Mouse (Mus musculus): Measurements from ENCODE around the gene Tgm2. TPM values are rescaled to one million over a fixed set of nuclear protein-coding genes. Genes with fewer than 3 reads are reported as not detected.

The Tgm2 gene
- polyA plus RNA-seq, 1 experiment from 2014 or later = 226 TPM

- Histone ChIP-seq H3K9ac (ENCODE audit: low read length) (no peak overlapping the region), H3K36me3 (ENCODE audit: control insufficient read depth, insufficient read depth) (no peaks in the 10 kb centered on the region), H3K27me3 (ENCODE audit: control insufficient read depth, insufficient read depth, low read length) (no peaks in the 10 kb centered on the region), H3K4me2 (ENCODE audit: low read depth, low read length) (no peak overlapping the region), H3K27ac (ENCODE audit: low read length) (no peak overlapping the region), H3K4me3 (ENCODE audit: low read length) (no peak overlapping the region), H3K4me1 (ENCODE audit: control insufficient read depth, insufficient read depth, low read length) (peaks cover 34% of the 10 kb centered on the region), H3K9me3 (replicated peaks; ENCODE audit: control insufficient read depth, low read length) (no peaks in the 10 kb centered on the region)
- WGBS = 88% methylated on average over 2 of the region's 2 CpGs
- no peak for ATAC-seq (replicated peaks; ENCODE audit: extremely low read depth, insufficient read depth, low FRiP score)
Observed at GRCm38 (mm10) chr2:158170394-158170793, 24.2 kb upstream of the Tgm2 start.

GRCm38 (mm10) chr2:158169771-158170170, 23.5 kb upstream of the Tgm2 start:
- Histone ChIP-seq H3K4me1 (ENCODE audit: control insufficient read depth, insufficient read depth, low read length) (peaks cover 29% of the 10 kb centered on the region), H3K27ac (ENCODE audit: low read length) (no peak overlapping the region), H3K9ac (ENCODE audit: low read length) (no peak overlapping the region), H3K4me3 (ENCODE audit: low read length) (no peak overlapping the region), H3K36me3 (ENCODE audit: control insufficient read depth, insufficient read depth) (no peaks in the 10 kb centered on the region), H3K27me3 (ENCODE audit: control insufficient read depth, insufficient read depth, low read length) (no peaks in the 10 kb centered on the region), H3K4me2 (ENCODE audit: low read depth, low read length) (no peak overlapping the region), H3K9me3 (replicated peaks; ENCODE audit: control insufficient read depth, low read length) (no peaks in the 10 kb centered on the region)
- no peak for ATAC-seq (replicated peaks; ENCODE audit: extremely low read depth, insufficient read depth, low FRiP score)
- WGBS = 70% methylated on average over 7 of the region's 7 CpGs

DNA sequence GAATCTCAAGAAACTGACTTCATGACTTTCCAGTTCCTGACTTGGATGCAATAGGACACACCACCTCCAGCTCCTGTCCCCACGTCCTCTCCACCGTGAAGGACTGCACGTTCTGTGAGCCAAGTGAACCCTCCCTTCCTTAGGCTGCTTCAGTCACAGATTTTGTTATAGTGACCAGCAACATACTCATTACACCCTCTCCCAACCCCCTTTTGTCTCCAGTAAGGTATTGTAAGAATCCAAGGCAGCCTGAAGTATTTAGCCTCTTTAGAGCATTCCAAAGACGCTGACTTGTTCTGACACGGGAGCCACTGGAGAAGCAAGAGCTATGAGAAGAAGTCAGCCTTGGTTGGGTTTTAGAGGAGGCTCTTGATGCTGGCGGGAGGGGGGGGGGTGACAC, 23.1 kb upstream of the Tgm2 start:
- 59% methylated on average over 6 of the region's 6 CpGs for WGBS
- Histone ChIP-seq H3K4me2 (ENCODE audit: low read depth, low read length) (no peak overlapping the region), H3K4me1 (ENCODE audit: control insufficient read depth, insufficient read depth, low read length) (peaks cover 29% of the 10 kb centered on the region), H3K36me3 (ENCODE audit: control insufficient read depth, insufficient read depth) (no peaks in the 10 kb centered on the region), H3K9ac (ENCODE audit: low read length) (no peak overlapping the region), H3K27me3 (ENCODE audit: control insufficient read depth, insufficient read depth, low read length) (no peaks in the 10 kb centered on the region), H3K9me3 (replicated peaks; ENCODE audit: control insufficient read depth, low read length) (no peaks in the 10 kb centered on the region), H3K27ac (ENCODE audit: low read length) (peak overlapping the region; percentile 54), H3K4me3 (ENCODE audit: low read length) (no peak overlapping the region)
- ATAC-seq (replicated peaks; ENCODE audit: extremely low read depth, insufficient read depth, low FRiP score) = no peak

GRCm38 (mm10) chr2:158168741-158169211, 22.5 kb upstream of the Tgm2 start:
- WGBS = 21% methylated on average over 8 of the region's 8 CpGs
- peaks cover 29% of the 10 kb centered on the region for H3K4me1 ChIP-seq (ENCODE audit: control insufficient read depth, insufficient read depth, low read length)
- no peaks in the 10 kb centered on the region for H3K27me3 ChIP-seq (ENCODE audit: control insufficient read depth, insufficient read depth, low read length)
- no peak overlapping the region for H3K9ac ChIP-seq (ENCODE audit: low read length)
- peak; percentile 89 for ATAC-seq (replicated peaks; ENCODE audit: extremely low read depth, insufficient read depth, low FRiP score)
- no peak overlapping the region for H3K4me3 ChIP-seq (ENCODE audit: low read length)
- H3K27ac ChIP-seq (ENCODE audit: low read length) = peak overlapping the region; percentile 80
- H3K4me2 ChIP-seq (ENCODE audit: low read depth, low read length) = no peak overlapping the region
- H3K36me3 ChIP-seq (ENCODE audit: control insufficient read depth, insufficient read depth) = no peaks in the 10 kb centered on the region
- no peaks in the 10 kb centered on the region for H3K9me3 ChIP-seq (replicated peaks; ENCODE audit: control insufficient read depth, low read length)

DNA sequence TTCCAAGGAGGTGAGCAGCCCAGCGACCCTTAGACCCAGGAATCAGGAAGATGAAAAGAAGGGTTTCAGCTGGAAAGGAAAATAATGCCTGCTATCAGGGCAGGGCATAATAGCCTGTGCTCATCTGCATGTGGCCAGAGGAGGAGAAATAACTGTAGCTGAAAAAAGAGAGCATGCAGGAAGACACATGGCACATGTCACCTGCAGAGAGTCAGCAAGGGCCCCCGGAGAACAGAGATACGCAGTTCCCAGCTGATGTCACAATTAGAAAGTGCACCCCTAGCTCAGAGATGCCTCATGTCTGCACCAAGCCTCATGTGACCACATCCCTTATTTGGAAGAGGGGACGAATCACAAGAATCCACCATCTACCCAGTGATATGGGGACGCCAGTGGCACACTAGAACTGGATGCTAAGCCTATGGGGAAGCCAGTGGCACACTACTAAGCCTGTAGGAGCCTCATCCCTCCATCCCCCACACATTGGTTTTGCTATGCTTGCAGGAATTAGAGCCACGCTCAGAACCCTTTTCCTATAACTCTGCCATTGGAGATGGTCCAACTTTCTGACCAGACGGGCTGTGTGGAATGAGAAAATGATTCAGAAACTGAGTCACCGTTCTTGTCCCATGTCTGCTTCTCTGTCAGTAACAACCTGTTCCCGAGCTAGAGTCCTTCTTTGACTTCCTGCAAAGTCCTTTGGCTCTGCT, 21.4 kb upstream of the Tgm2 start:
- 0 out of 2 replicates have a peak, but pooled peaks have one; percentile 34 for ATAC-seq (replicated peaks; ENCODE audit: extremely low read depth, insufficient read depth, low FRiP score)
- Histone ChIP-seq H3K4me3 (ENCODE audit: low read length) (no peak overlapping the region), H3K36me3 (ENCODE audit: control insufficient read depth, insufficient read depth) (no peaks in the 10 kb centered on the region), H3K9ac (ENCODE audit: low read length) (peak overlapping the region; percentile 9; the same call in 1 of the 2 replicates), H3K27me3 (ENCODE audit: control insufficient read depth, insufficient read depth, low read length) (no peaks in the 10 kb centered on the region), H3K4me2 (ENCODE audit: low read depth, low read length) (peak overlapping the region; percentile 16), H3K4me1 (ENCODE audit: control insufficient read depth, insufficient read depth, low read length) (peaks cover 29% of the 10 kb centered on the region), H3K9me3 (replicated peaks; ENCODE audit: control insufficient read depth, low read length) (no peaks in the 10 kb centered on the region), H3K27ac (ENCODE audit: low read length) (peak overlapping the region; percentile 80)
- 28% methylated on average over 9 of the region's 9 CpGs for WGBS

DNA sequence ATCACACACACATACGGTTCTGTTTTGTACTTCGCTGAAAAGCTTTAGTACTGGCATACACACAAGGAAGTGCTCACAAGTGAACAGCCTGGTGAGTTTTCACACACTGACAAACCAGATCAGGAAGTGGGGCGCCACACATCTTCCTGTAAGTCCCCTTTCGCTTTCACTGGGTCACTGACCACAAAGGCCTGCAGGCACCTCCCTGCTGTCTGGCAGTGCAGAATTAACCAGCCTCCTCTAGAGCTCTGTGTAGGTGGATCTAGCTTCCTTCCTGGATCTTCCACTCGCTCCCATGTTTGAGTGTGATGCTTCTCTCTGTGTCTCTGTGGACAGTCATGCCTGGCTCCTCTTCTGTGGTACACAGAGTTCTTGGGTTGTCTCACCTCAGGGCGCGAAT, 20.4 kb upstream of the Tgm2 start:
- Histone ChIP-seq H3K4me1 (ENCODE audit: control insufficient read depth, insufficient read depth, low read length) (peaks cover 31% of the 10 kb centered on the region), H3K4me3 (ENCODE audit: low read length) (no peak overlapping the region), H3K9ac (ENCODE audit: low read length) (no peak overlapping the region), H3K36me3 (ENCODE audit: control insufficient read depth, insufficient read depth) (no peaks in the 10 kb centered on the region), H3K9me3 (replicated peaks; ENCODE audit: control insufficient read depth, low read length) (no peaks in the 10 kb centered on the region), H3K27me3 (ENCODE audit: control insufficient read depth, insufficient read depth, low read length) (no peaks in the 10 kb centered on the region), H3K4me2 (ENCODE audit: low read depth, low read length) (peak overlapping the region; percentile 15; the same call in 1 of the 2 replicates), H3K27ac (ENCODE audit: low read length) (peak overlapping the region; percentile 59)
- no peak for ATAC-seq (replicated peaks; ENCODE audit: extremely low read depth, insufficient read depth, low FRiP score)
- 75% methylated on average over 7 of the region's 7 CpGs for WGBS

DNA sequence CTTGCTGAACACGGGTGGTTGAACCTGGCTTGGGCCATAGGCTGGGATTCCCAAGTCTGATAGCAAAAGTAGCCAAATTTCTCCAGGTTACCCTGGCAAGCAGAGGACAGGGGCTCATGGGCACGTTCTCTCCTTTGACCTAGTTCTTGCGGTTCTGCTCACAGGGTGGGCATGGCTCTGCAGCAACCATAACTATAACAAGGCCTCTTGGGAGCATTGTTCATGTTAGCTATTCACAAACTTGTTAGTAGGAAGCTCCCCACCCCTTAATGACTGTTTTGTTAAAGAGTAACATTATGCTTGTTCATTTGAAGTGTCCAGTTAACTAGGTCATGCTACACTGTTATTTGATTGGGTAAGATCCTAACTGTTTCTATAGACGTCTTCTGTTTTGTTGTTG, 19.5 kb upstream of the Tgm2 start:
- Histone ChIP-seq H3K4me2 (ENCODE audit: low read depth, low read length) (no peak overlapping the region), H3K27ac (ENCODE audit: low read length) (no peak overlapping the region), H3K27me3 (ENCODE audit: control insufficient read depth, insufficient read depth, low read length) (no peaks in the 10 kb centered on the region), H3K9ac (ENCODE audit: low read length) (no peak overlapping the region), H3K4me3 (ENCODE audit: low read length) (no peak overlapping the region), H3K9me3 (replicated peaks; ENCODE audit: control insufficient read depth, low read length) (no peaks in the 10 kb centered on the region), H3K36me3 (ENCODE audit: control insufficient read depth, insufficient read depth) (no peaks in the 10 kb centered on the region), H3K4me1 (ENCODE audit: control insufficient read depth, insufficient read depth, low read length) (peaks cover 31% of the 10 kb centered on the region)
- no peak for ATAC-seq (replicated peaks; ENCODE audit: extremely low read depth, insufficient read depth, low FRiP score)
- 82% methylated on average over 4 of the region's 4 CpGs for WGBS

DNA sequence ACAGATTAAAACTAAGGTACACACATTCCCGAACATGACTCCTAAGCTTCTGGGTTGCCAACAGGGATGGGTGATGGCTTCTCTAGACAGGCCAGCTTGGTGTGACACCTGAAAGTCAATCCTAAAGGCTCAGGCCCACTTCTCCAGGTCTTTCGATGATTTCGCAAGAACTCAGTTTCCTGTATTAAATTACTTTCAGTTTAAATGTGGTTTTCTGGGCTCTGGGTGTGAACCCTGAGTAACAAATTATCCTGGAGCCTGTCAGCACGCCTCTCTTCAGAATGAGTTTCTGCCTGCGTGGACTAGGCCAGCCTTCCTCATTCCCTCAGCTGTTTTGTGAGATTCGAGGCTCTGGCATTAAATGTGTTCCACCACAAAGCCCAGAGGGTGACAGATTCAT, 16.8 kb upstream of the Tgm2 start:
- H3K27me3 ChIP-seq (ENCODE audit: control insufficient read depth, insufficient read depth, low read length) = no peaks in the 10 kb centered on the region
- no peak overlapping the region for H3K4me3 ChIP-seq (ENCODE audit: low read length)
- WGBS = 64% methylated on average over 6 of the region's 6 CpGs
- H3K27ac ChIP-seq (ENCODE audit: low read length) = no peak overlapping the region
- no peaks in the 10 kb centered on the region for H3K36me3 ChIP-seq (ENCODE audit: control insufficient read depth, insufficient read depth)
- H3K4me1 ChIP-seq (ENCODE audit: control insufficient read depth, insufficient read depth, low read length) = peaks cover 30% of the 10 kb centered on the region
- no peak overlapping the region for H3K9ac ChIP-seq (ENCODE audit: low read length)
- no peaks in the 10 kb centered on the region for H3K9me3 ChIP-seq (replicated peaks; ENCODE audit: control insufficient read depth, low read length)
- H3K4me2 ChIP-seq (ENCODE audit: low read depth, low read length) = no peak overlapping the region
- no peak for ATAC-seq (replicated peaks; ENCODE audit: extremely low read depth, insufficient read depth, low FRiP score)

DNA sequence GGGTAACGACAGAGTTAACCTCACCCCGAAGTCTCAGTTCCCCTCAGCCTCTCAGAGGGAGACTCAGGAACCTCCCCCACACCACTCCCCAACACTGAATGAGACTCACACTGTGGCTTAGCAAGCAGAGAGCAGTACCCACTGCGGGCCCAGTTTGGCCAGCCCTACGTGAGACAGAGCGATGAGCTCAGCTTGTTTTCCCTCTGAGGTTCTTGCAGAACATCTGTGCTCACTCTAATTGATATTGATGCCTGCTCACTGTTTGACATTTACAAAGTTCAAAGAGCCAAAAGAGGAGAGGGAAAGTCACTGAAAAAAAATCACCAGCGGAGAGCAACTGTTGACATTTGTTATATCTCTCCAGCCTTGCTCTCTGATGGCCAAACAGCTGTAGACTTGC, 15.5 kb upstream of the Tgm2 start:
- no peak for ATAC-seq (replicated peaks; ENCODE audit: extremely low read depth, insufficient read depth, low FRiP score)

More for the DNA sequence above, 15.5 kb upstream of the Tgm2 start:
- H3K4me3 ChIP-seq (ENCODE audit: low read length) = no peak overlapping the region
- no peak overlapping the region for H3K9ac ChIP-seq (ENCODE audit: low read length)
- no peaks in the 10 kb centered on the region for H3K27me3 ChIP-seq (ENCODE audit: control insufficient read depth, insufficient read depth, low read length)
- no peaks in the 10 kb centered on the region for H3K36me3 ChIP-seq (ENCODE audit: control insufficient read depth, insufficient read depth)
- H3K9me3 ChIP-seq (replicated peaks; ENCODE audit: control insufficient read depth, low read length) = no peaks in the 10 kb centered on the region
- 70% methylated on average over 6 of the region's 6 CpGs for WGBS
- peaks cover 18% of the 10 kb centered on the region for H3K4me1 ChIP-seq (ENCODE audit: control insufficient read depth, insufficient read depth, low read length)
- no peak overlapping the region for H3K27ac ChIP-seq (ENCODE audit: low read length)
- no peak overlapping the region for H3K4me2 ChIP-seq (ENCODE audit: low read depth, low read length)

All from heart, embryonic 16.5 days (tissue).